Mouse (Mus musculus): Measurements from ENCODE around the gene Caskin1. TPM values are rescaled to one million over a fixed set of nuclear protein-coding genes. Genes with fewer than 3 reads are reported as not detected.
A peak's percentile ranks its signal among the peaks of the same experiment; 100 is the strongest.

The Caskin1 gene
- polyA plus RNA-seq, 1 experiment from 2014 or later: 0.84 TPM

GRCm38 (mm10) chr17:24488662-24489264, 362 bp downstream of the Caskin1 start:
- TF ChIP-seq EP300 (optimal IDR thresholded peaks at IDR 0.05) (no peak), CTCF (IDR thresholded peaks at IDR 0.05; ENCODE audit: low read depth) (no peak)
- DNase-seq (ENCODE audit: low spot score) (no peak), ATAC-seq (ENCODE audit: low FRiP score, low TSS enrichment) (peak; percentile 59)
- Histone ChIP-seq H3K4me1 (replicated peaks; ENCODE audit: control insufficient read depth, insufficient read depth) (no peaks in the 10 kb centered on the region; the same call in 1 of the 2 replicates), H3K9me3 (ENCODE audit: control insufficient read depth, low read length) (no peaks in the 10 kb centered on the region), H3K9ac (ENCODE audit: low read length) (peak overlapping the region; percentile 67), H3K4me2 (replicated peaks; ENCODE audit: low read depth) (peak overlapping the region; percentile 93), H3K4me3 (ENCODE audit: low read depth, low read length) (peak overlapping the region; percentile 59), H3K27me3 (ENCODE audit: control insufficient read depth, insufficient read depth, low read length) (no peaks in the 10 kb centered on the region), H3K27ac (replicated peaks) (no peak overlapping the region), H3K36me3 (ENCODE audit: control insufficient read depth, insufficient read depth, low read length) (no peaks in the 10 kb centered on the region)
- WGBS: under 1% methylated on average over 43 of the region's 81 CpGs

- H3K4me3 ChIP-seq (ENCODE audit: low read depth, low read length): peak overlapping the region; percentile 59
- H3K9me3 ChIP-seq (ENCODE audit: control insufficient read depth, low read length): no peaks in the 10 kb centered on the region
- no peak for DNase-seq (ENCODE audit: low spot score)
- H3K4me1 ChIP-seq (replicated peaks; ENCODE audit: control insufficient read depth, insufficient read depth): no peaks in the 10 kb centered on the region; the same call in 1 of the 2 replicates
- TF ChIP-seq EP300 (optimal IDR thresholded peaks at IDR 0.05) (no peak), CTCF (IDR thresholded peaks at IDR 0.05; ENCODE audit: low read depth) (no peak)
- peak overlapping the region; percentile 67 for H3K9ac ChIP-seq (ENCODE audit: low read length)
- H3K4me2 ChIP-seq (replicated peaks; ENCODE audit: low read depth): peak overlapping the region; percentile 93
- ATAC-seq (ENCODE audit: low FRiP score, low TSS enrichment): peak; percentile 3; the same call in 1 of the 2 replicates
- no peaks in the 10 kb centered on the region for H3K27me3 ChIP-seq (ENCODE audit: control insufficient read depth, insufficient read depth, low read length)
- H3K36me3 ChIP-seq (ENCODE audit: control insufficient read depth, insufficient read depth, low read length): no peaks in the 10 kb centered on the region
- H3K27ac ChIP-seq (replicated peaks): no peak overlapping the region
- WGBS: 29% methylated on average over 17 of the region's 19 CpGs
Measured at GRCm38 (mm10) chr17:24489265-24490030, 1.0 kb downstream of the Caskin1 start.

GRCm38 (mm10) chr17:24490399-24490798, 2.0 kb downstream of the Caskin1 start:
- WGBS: 78% methylated on average over 4 of the region's 4 CpGs
- Histone ChIP-seq H3K4me1 (replicated peaks; ENCODE audit: control insufficient read depth, insufficient read depth) (no peaks in the 10 kb centered on the region; the same call in 1 of the 2 replicates), H3K27ac (replicated peaks) (no peak overlapping the region), H3K27me3 (ENCODE audit: control insufficient read depth, insufficient read depth, low read length) (no peaks in the 10 kb centered on the region), H3K9me3 (ENCODE audit: control insufficient read depth, low read length) (no peaks in the 10 kb centered on the region), H3K9ac (ENCODE audit: low read length) (no peak overlapping the region), H3K36me3 (ENCODE audit: control insufficient read depth, insufficient read depth, low read length) (no peaks in the 10 kb centered on the region), H3K4me2 (replicated peaks; ENCODE audit: low read depth) (no peak overlapping the region), H3K4me3 (ENCODE audit: low read depth, low read length) (no peak overlapping the region)
- DNase-seq (ENCODE audit: low spot score): no peak
- ATAC-seq (ENCODE audit: low FRiP score, low TSS enrichment): no peak
- no peak for TF ChIP-seq CTCF (IDR thresholded peaks at IDR 0.05; ENCODE audit: low read depth)
- no peak for TF ChIP-seq EP300 (optimal IDR thresholded peaks at IDR 0.05)

GRCm38 (mm10) chr17:24494627-24495335, 6.4 kb downstream of the Caskin1 start:
- DNase-seq (ENCODE audit: low spot score) (peak; percentile 62), ATAC-seq (ENCODE audit: low FRiP score, low TSS enrichment) (no peak)
- no peak overlapping the region for H3K4me3 ChIP-seq (ENCODE audit: low read depth, low read length)
- no peaks in the 10 kb centered on the region for H3K9me3 ChIP-seq (ENCODE audit: control insufficient read depth, low read length)
- no peaks in the 10 kb centered on the region for H3K27me3 ChIP-seq (ENCODE audit: control insufficient read depth, insufficient read depth, low read length)
- no peak overlapping the region for H3K9ac ChIP-seq (ENCODE audit: low read length)
- WGBS: 43% methylated on average over 2 of the region's 2 CpGs
- H3K4me1 ChIP-seq (replicated peaks; ENCODE audit: control insufficient read depth, insufficient read depth): no peaks in the 10 kb centered on the region
- H3K4me2 ChIP-seq (replicated peaks; ENCODE audit: low read depth): no peak overlapping the region
- TF ChIP-seq CTCF (IDR thresholded peaks at IDR 0.05; ENCODE audit: low read depth): peak; percentile 85
- no peak for TF ChIP-seq EP300 (optimal IDR thresholded peaks at IDR 0.05)
- no peak overlapping the region for H3K27ac ChIP-seq (replicated peaks)
- no peaks in the 10 kb centered on the region for H3K36me3 ChIP-seq (ENCODE audit: control insufficient read depth, insufficient read depth, low read length)

DNA sequence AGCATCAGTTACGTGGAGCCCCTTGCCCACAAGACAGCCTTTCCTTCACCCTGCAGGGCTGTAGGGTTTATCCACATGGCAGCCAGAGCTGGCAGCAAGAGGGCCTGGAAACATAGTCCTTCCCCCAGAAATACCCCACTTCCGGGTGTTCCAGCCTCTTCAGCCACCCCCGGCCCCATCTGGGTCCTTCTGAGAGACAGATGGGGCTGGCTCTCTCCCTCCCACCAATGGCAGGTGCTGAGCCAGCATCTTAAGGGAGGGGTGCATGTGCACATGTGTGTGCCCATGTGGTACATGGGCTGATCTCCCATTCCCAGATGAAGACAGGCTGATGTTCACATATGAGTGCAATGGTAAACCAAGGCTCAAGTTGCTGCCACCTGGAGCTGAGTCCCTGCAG, 7.0 kb downstream of the Caskin1 start:
- Histone ChIP-seq H3K4me2 (replicated peaks; ENCODE audit: low read depth) (no peak overlapping the region), H3K4me3 (ENCODE audit: low read depth, low read length) (no peak overlapping the region), H3K27ac (replicated peaks) (no peak overlapping the region), H3K9me3 (ENCODE audit: control insufficient read depth, low read length) (no peaks in the 10 kb centered on the region), H3K36me3 (ENCODE audit: control insufficient read depth, insufficient read depth, low read length) (no peaks in the 10 kb centered on the region), H3K27me3 (ENCODE audit: control insufficient read depth, insufficient read depth, low read length) (no peaks in the 10 kb centered on the region), H3K9ac (ENCODE audit: low read length) (no peak overlapping the region), H3K4me1 (replicated peaks; ENCODE audit: control insufficient read depth, insufficient read depth) (no peaks in the 10 kb centered on the region)
- TF ChIP-seq EP300 (optimal IDR thresholded peaks at IDR 0.05): no peak
- no peak for TF ChIP-seq CTCF (IDR thresholded peaks at IDR 0.05; ENCODE audit: low read depth)
- ATAC-seq (ENCODE audit: low FRiP score, low TSS enrichment): no peak
- DNase-seq (ENCODE audit: low spot score): no peak
- 77% methylated on average over 3 of the region's 3 CpGs for WGBS

All from stomach, postnatal 0 days (tissue).